Mouse (Mus musculus) cortical plate, adult 2 months (tissue): Measurements from ENCODE around the gene Irf2bp2. TPM values are rescaled to one million over a fixed set of nuclear protein-coding genes. Genes with fewer than 3 reads are reported as not detected.

Experiments used
- H3K27ac ChIP-seq: fragments of 200-500 bp; 2 replicates; pipeline ENCODE4 v1.5.1; 2012; ENCODE audit warnings: low read length, control low read depth, inconsistent platforms; ENCODE audit not compliant: insufficient read depth
- H3K4me1 ChIP-seq: fragments of 200-500 bp; 2 replicates; pipeline ENCODE4 v1.6.1; 2011; ENCODE audit warnings: low read length; ENCODE audit not compliant: control insufficient read depth, insufficient read depth
- H3K4me3 ChIP-seq: fragments of 200-500 bp; 2 replicates; pipeline ENCODE4 v1.5.1; 2011; ENCODE audit warnings: mild to moderate bottlenecking, low read length, control low read depth; ENCODE audit not compliant: insufficient read depth
- CTCF ChIP-seq: fragments of 200-500 bp; IDR thresholded peaks from 2 replicates; pipeline ENCODE4 v1.5.1; 2011; ENCODE audit warnings: mild to moderate bottlenecking, control low read depth, low read length; ENCODE audit not compliant: insufficient read depth; ENCODE audit errors: extremely low read depth
- POLR2A ChIP-seq: fragments of 200-500 bp; IDR thresholded peaks from 2 replicates; pipeline ENCODE4 v1.6.1; 2011; ENCODE audit warnings: mild to moderate bottlenecking, low read length, control low read depth; ENCODE audit not compliant: insufficient read depth; ENCODE audit errors: extremely low read depth
- polyA plus RNA-seq: library from polyadenylated mRNA; depleted of rRNA; stranded (reverse); fragments of >200 nt; gene quantifications from 2 replicates; pipeline ENCODE4 v1.2.3, GENCODE M21; 2012

The Irf2bp2 gene
- polyA plus RNA-seq, 1 experiment, result 33.2 TPM

- peaks cover 4% of the 10 kb centered on the region for H3K4me1 ChIP-seq
- no peak overlapping the region for H3K27ac ChIP-seq
- no peak overlapping the region for H3K4me3 ChIP-seq
Measured at GRCm38 (mm10) chr8:126564551-126565154, 29.1 kb downstream of the Irf2bp2 start.

GRCm38 (mm10) chr8:126561316-126561841 lies 32.4 kb downstream of the Irf2bp2 start:
- Histone ChIP-seq H3K4me3 (no peak overlapping the region), H3K4me1 (no peaks in the 10 kb centered on the region), H3K27ac (no peak overlapping the region)
- TF ChIP-seq POLR2A, result no peak
- no peak for TF ChIP-seq CTCF

More at GRCm38 (mm10) chr8:126564551-126565154, 29.1 kb downstream of the Irf2bp2 start:
- no peak for TF ChIP-seq CTCF
- TF ChIP-seq POLR2A, result no peak

- Histone ChIP-seq H3K27ac (no peak overlapping the region), H3K4me1 (no peaks in the 10 kb centered on the region), H3K4me3 (no peak overlapping the region)
- TF ChIP-seq POLR2A (no peak), CTCF (no peak)
Measured at GRCm38 (mm10) chr8:126558400-126558953, 35.3 kb downstream of the Irf2bp2 start.

DNA sequence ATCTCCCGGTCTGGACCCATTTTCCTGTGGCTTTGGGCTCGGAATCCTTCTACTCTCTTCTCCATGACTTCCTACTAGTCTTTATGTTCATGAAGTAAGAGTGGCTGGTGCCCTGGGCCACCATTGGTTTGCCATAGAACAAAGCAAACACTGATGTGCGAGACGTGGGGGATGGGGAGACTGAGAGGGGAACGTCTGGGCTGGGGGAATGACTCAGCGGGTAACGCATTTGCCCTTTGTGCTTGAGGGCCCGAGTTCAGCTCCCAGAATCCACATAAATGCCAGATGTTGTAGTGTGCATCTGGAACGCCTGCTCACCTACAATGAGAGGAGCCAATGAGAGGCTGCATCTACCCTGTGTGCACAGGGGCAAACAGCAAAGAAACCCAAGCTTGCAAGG lies 36.4 kb downstream of the Irf2bp2 start:
- TF ChIP-seq CTCF (no peak), POLR2A (no peak)
- no peak overlapping the region for H3K27ac ChIP-seq
- H3K4me3 ChIP-seq, result no peak overlapping the region
- no peaks in the 10 kb centered on the region for H3K4me1 ChIP-seq

DNA sequence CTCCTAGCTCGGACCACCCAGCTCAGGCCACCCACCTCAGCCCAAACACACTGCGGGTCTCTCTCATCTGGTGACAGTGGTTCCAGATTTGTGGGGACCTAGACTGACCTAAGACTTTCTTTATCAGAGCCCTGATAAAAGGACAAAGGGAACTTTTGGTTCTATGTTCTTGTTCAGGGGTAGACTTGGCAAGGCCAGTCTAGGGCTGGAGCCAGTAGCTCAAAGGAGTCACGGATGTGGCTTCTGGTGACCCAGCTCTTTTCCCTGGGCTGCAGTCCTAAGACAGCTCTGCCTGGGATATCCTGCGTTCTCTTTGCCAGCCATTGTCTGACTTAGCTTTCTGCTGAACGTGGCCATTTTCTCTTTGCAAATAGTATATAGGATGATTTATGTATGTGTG lies 37.1 kb downstream of the Irf2bp2 start:
- Histone ChIP-seq H3K4me3 (no peak overlapping the region), H3K4me1 (no peaks in the 10 kb centered on the region), H3K27ac (no peak overlapping the region)
- no peak for TF ChIP-seq CTCF
- TF ChIP-seq POLR2A, result no peak

DNA sequence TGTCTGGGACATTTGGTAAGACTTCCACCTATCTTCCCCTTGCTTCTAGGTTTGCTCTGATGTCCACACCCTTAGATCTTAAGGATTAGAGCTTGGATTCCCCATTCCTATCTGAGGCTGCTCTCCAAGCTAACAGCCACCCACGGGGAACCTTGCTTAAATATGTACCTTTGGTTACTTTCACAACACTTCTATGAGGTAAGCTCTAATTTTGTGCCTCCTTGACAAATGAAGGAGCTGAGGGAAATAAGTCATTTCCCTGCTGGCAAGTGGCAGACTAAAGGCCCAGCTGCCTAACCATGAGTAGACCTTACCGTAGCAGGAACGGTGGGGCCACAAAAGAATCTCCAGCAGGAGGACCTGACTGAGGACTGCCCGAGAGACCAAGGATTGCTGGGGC lies 39.0 kb downstream of the Irf2bp2 start:
- no peak overlapping the region for H3K4me3 ChIP-seq
- no peak overlapping the region for H3K27ac ChIP-seq
- peaks cover 2% of the 10 kb centered on the region; the same call in 1 of the 2 replicates for H3K4me1 ChIP-seq
- TF ChIP-seq CTCF (no peak), POLR2A (no peak)

- Histone ChIP-seq H3K4me3 (no peak overlapping the region), H3K27ac (no peak overlapping the region), H3K4me1 (peaks cover 2% of the 10 kb centered on the region; the same call in 1 of the 2 replicates)
- TF ChIP-seq POLR2A (no peak), CTCF (no peak)
Measured at GRCm38 (mm10) chr8:126551871-126552270, 41.9 kb downstream of the Irf2bp2 start.

DNA sequence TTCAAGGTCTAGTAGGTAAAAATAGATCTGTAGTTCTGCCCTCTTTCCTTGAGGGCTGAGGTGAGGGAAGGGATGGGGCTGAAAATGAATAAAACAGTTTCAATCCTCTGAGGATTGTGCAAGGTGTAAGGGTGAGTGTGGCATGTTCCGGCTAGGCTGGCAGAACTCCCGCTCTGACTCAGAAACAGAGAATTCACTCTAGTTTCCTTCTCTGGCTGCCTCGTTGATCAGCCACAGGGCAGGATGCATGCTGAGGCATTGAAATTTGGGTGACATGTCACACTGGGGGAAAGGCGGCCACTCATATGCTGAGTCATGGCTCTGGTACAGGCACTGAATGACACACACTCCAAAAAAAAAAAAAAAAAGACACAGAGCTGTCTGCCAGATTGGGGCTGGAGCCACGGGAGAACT lies 42.8 kb downstream of the Irf2bp2 start:
- H3K4me1 ChIP-seq, result peaks cover 2% of the 10 kb centered on the region; the same call in 1 of the 2 replicates
- TF ChIP-seq CTCF, result no peak
- no peak for TF ChIP-seq POLR2A

GRCm38 (mm10) chr8:126547841-126548240 lies 45.9 kb downstream of the Irf2bp2 start:
- TF ChIP-seq POLR2A (no peak), CTCF (0 out of 2 replicates have a peak, but pooled peaks have one; percentile 7)
- Histone ChIP-seq H3K4me3 (no peak overlapping the region), H3K4me1 (peaks cover 2% of the 10 kb centered on the region; the same call in 1 of the 2 replicates), H3K27ac (no peak overlapping the region)

More for the DNA sequence above, 42.8 kb downstream of the Irf2bp2 start:
- Histone ChIP-seq H3K4me3 (no peak overlapping the region), H3K27ac (no peak overlapping the region)

GRCm38 (mm10) chr8:126547361-126547760 lies 46.4 kb downstream of the Irf2bp2 start:
- H3K4me1 ChIP-seq, result peaks cover 4% of the 10 kb centered on the region; the same call in 1 of the 2 replicates

More at GRCm38 (mm10) chr8:126547361-126547760, 46.4 kb downstream of the Irf2bp2 start:
- no peak for TF ChIP-seq CTCF
- H3K4me3 ChIP-seq, result no peak overlapping the region
- no peak overlapping the region for H3K27ac ChIP-seq
